Mouse (Mus musculus): Measurements from ENCODE around the gene Plvap.
A peak's percentile ranks its signal among the peaks of the same experiment; 100 is the strongest.

DNA sequence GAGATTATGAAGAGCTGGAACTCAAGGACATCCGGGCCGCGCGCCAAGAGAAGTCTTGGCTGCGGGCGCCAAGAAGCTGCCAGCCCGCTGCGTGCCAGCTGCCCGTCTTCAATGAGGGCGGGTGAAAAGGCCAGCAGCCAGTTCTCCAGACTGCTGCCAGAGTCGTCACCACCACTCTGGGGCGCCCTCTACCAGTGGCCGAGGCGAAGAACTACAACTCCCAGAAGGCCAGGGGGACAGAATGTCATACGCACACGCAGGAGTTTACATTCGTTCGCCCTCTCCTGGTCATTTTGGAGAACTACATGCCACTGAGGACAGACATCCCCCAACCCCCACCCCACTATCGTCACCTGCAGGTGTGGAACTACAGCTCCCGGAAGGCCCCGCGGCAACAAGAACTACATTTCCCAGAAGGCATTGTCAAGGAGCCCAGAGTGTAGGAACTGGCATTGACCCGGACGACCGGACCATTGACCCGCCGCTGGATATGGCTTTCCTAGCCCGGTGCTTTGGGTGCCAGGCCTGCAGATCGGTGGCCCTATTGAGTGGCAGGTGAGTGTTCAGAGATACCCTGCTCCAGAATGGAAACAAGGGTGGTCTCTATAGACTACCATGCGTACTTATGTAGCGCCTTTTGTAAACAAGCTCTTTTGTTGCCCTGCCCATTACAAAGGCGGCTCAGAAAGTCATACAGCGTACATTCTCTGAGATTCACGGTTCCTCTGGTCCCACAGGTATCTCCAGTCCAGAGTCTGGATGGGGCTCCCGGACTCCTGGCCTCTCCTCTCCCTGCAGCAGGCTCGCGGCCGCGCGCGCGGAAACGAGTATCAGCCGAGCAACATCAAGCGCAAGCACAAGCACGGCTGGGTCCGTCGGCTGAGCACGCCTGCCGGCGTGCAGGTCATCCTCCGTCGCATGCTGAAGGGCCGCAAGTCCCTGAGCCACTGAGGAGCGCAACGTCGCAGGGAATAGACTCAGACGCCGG is 46.7 kb downstream of the Plvap start, which contains the start of gene Mrpl34:
- peak; percentile 24; the same call in 1 of the 2 replicates for TF ChIP-seq POLR2A (IDR thresholded peaks at IDR 0.05; ENCODE audit: borderline replicate concordance, extremely low read depth, insufficient read depth, insufficient read length, poor library complexity, severe bottlenecking)
- TF ChIP-seq CTCF (IDR thresholded peaks at IDR 0.05; ENCODE audit: borderline replicate concordance, extremely low read depth, insufficient read depth, insufficient read length), result peak; percentile 90
